Mouse (Mus musculus) bone marrow macrophage, adult 2 months (primary cell): ENCODE measurements at regions not wholly inside any gene's neighbourhood (a gene's known extent, or its start where the extent isn't known, plus 50 kb on each side); places are given as distances from the start of the nearest gene placed in this dataset.

Experiments
- CTCF ChIP-seq: IDR thresholded peaks from 2 replicates; pipeline ENCODE4 v1.5.1; 2012; ENCODE audit warnings: low read depth, mild to moderate bottlenecking, low read length, moderate library complexity
- POLR2A ChIP-seq: IDR thresholded peaks from 2 replicates; pipeline ENCODE4 v1.6.1; 2012; ENCODE audit warnings: mild to moderate bottlenecking, low read depth, low read length, borderline replicate concordance

- TF ChIP-seq POLR2A (no peak), CTCF (no peak)
These were observed 50.1 kb upstream of the Gadd45a start for GRCm38 (mm10) chr6:67087393-67087792.
